Mouse (Mus musculus) spleen, adult 10 weeks (tissue): Measurements from ENCODE around the gene Chit1. TPM values are rescaled to one million over a fixed set of nuclear protein-coding genes. Genes with fewer than 3 reads are reported as not detected.

Source experiments
- polyA plus RNA-seq: library from polyadenylated mRNA; stranded (reverse); fragments of 350-450 nt; fragmentation: Illumina TruSeq; extraction: RNeasy Lipid Tissue Mini Kit (QIAGEN cat#74804); gene quantifications from one replicate; pipeline ENCODE4 v1.2.3, GENCODE M21; 2015; ENCODE audit warnings: low replicate concordance; ENCODE audit not compliant: insufficient read depth

The Chit1 gene
- not detected for polyA plus RNA-seq

DNA sequence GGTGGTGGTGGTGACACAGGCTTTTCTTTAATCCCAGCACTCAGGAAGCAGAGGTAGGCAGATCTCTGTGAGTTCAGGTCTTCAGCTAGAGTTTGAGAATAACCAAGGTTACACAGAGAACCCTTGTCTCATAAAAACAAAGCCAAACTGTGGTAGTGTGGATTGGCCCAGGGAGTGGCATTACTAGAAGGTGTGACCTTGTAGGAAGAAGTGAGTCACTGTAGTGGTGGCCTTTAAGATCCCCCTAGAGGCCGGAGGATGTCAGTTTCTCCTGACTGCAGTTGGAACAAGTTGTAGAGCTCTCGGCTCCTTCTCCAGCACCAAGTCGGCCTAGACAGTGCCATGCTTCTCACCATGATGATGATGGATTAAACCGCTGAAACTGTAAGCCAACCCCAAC, at the start of gene Chit1:
Chit1 (plus strand) TSS at position 264 of the 400 bp plus-strand sequence.

GRCm38 (mm10) chr1:134078802-134079476, 32.1 kb upstream of the Chit1 start, which contains the start of gene Btg2:
Btg2 (minus strand) TSS chr1:134079120.

GRCm38 (mm10) chr1:134182025-134182424, 71.0 kb downstream of the Chit1 start, which contains the start of gene Chil1:
Chil1 (plus strand) TSS chr1:134182176.

DNA sequence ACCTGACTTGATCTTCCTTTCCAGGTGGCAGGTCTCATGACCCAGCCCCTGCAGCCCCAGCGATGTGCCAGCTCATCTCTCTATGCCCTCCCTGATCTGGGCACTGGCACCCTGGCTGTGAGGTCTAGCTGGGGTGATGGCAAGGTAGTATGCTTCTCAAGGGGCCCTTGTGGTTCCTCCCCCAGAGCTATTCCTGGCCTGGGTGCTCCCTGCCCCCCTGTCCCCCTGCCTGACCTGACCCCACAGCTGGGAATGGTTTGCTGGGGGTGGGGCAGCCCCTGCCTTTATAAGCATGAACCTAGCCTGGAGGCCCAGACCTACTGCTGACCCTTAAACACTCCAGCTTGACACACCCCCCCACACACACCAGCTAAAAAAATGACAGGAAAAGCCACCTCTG, 82.1 kb downstream of the Chit1 start, which contains the start of gene Mybph:
Mybph (plus strand) TSS at position 323 of the 400 bp plus-strand sequence.

Other genes starting within 250 kb of the Chit1 start
- 0.19 TPM for gene Optc, start 203.2 kb upstream of the Chit1 start, polyA plus RNA-seq
- gene Prelp, start 189.8 kb upstream of the Chit1 start, polyA plus RNA-seq, result 24.3 TPM
- 20.0 TPM for gene Fmod, start 74.0 kb upstream of the Chit1 start, polyA plus RNA-seq
- gene Btg2, start 32.1 kb upstream of the Chit1 start, polyA plus RNA-seq, result 160 TPM
- gene Chil1, start 70.9 kb downstream of the Chit1 start, polyA plus RNA-seq, result 2.8 TPM
- not detected for gene Mybph, start 82.2 kb downstream of the Chit1 start, polyA plus RNA-seq
- not detected for gene Adora1, start 124.2 kb downstream of the Chit1 start, polyA plus RNA-seq
- not detected for gene Myog, start 178.7 kb downstream of the Chit1 start, polyA plus RNA-seq
- gene Ppfia4, start 221.7 kb downstream of the Chit1 start, polyA plus RNA-seq, result 20.4 TPM